Mouse (Mus musculus): ENCODE data around the gene Wdr62. TPM values are rescaled to one million over a fixed set of nuclear protein-coding genes. Genes with fewer than 3 reads are reported as not detected.

Wdr62 gene
- polyA plus RNA-seq, 1 experiment from 2014 or later = 7.7 TPM

- Histone ChIP-seq H3K4me3 (ENCODE audit: low read depth, low read length) (peak within 1 kb of the TSS; percentile 72), H3K27ac (replicated peaks; ENCODE audit: low read depth, low read length) (peak within 1 kb of the TSS; percentile 92), H3K4me1 (ENCODE audit: control insufficient read depth, insufficient read depth, low read length) (peaks cover 6% of the 10 kb centered on the region), H3K4me2 (ENCODE audit: low read depth, low read length) (peak within 1 kb of the TSS; percentile 78), H3K9me3 (ENCODE audit: control insufficient read depth, low read length) (no peaks in the 10 kb centered on the region), H3K9ac (ENCODE audit: low read depth, low read length) (peak within 1 kb of the TSS; percentile 83), H3K36me3 (ENCODE audit: control insufficient read depth, insufficient read depth, low read length) (peaks cover 43% of the 10 kb centered on the region), H3K27me3 (replicated peaks; ENCODE audit: control insufficient read depth, insufficient read depth, low read length) (no peaks in the 10 kb centered on the region)
- DNase-seq (ENCODE audit: low spot score) = peak; percentile 100
- under 1% methylated on average over 56 of the region's 67 CpGs for WGBS
- peak; percentile 97 for ATAC-seq (ENCODE audit: low read depth)
Observed at GRCm38 (mm10) chr7:30231669-30232454, 48.4 kb downstream of the Wdr62 start, which contains the start of the genes Polr2i and Tbcb. Gene Polr2i, plus strand, starts transcription at chr7:30231948. Gene Tbcb, minus strand, starts transcription at chr7:30232272.

- Histone ChIP-seq H3K4me2 (ENCODE audit: low read depth, low read length) (peak overlapping the region; percentile 78), H3K27me3 (replicated peaks; ENCODE audit: control insufficient read depth, insufficient read depth, low read length) (no peaks in the 10 kb centered on the region), H3K36me3 (ENCODE audit: control insufficient read depth, insufficient read depth, low read length) (peaks cover 49% of the 10 kb centered on the region), H3K9me3 (ENCODE audit: control insufficient read depth, low read length) (no peaks in the 10 kb centered on the region), H3K4me3 (ENCODE audit: low read depth, low read length) (peak overlapping the region; percentile 72), H3K9ac (ENCODE audit: low read depth, low read length) (peak overlapping the region; percentile 83), H3K4me1 (ENCODE audit: control insufficient read depth, insufficient read depth, low read length) (peaks cover 6% of the 10 kb centered on the region), H3K27ac (replicated peaks; ENCODE audit: low read depth, low read length) (peak overlapping the region; percentile 92)
- under 1% methylated on average over 16 of the region's 16 CpGs for WGBS
- ATAC-seq (ENCODE audit: low read depth) = no peak
- DNase-seq (ENCODE audit: low spot score) = no peak
Observed at GRCm38 (mm10) chr7:30231328-30231668, 48.9 kb downstream of the Wdr62 start.

- Histone ChIP-seq H3K9me3 (ENCODE audit: control insufficient read depth, low read length) (no peaks in the 10 kb centered on the region), H3K27ac (replicated peaks; ENCODE audit: low read depth, low read length) (no peak overlapping the region), H3K4me1 (ENCODE audit: control insufficient read depth, insufficient read depth, low read length) (no peaks in the 10 kb centered on the region), H3K27me3 (replicated peaks; ENCODE audit: control insufficient read depth, insufficient read depth, low read length) (no peaks in the 10 kb centered on the region), H3K4me3 (ENCODE audit: low read depth, low read length) (no peak overlapping the region), H3K9ac (ENCODE audit: low read depth, low read length) (no peak overlapping the region), H3K4me2 (ENCODE audit: low read depth, low read length) (no peak overlapping the region), H3K36me3 (ENCODE audit: control insufficient read depth, insufficient read depth, low read length) (peaks cover 60% of the 10 kb centered on the region)
- 94% methylated on average over 12 of the region's 12 CpGs for WGBS
- DNase-seq (ENCODE audit: low spot score) (no peak), ATAC-seq (ENCODE audit: low read depth) (no peak)
Observed at GRCm38 (mm10) chr7:30224206-30224605, 56.0 kb downstream of the Wdr62 start.

GRCm38 (mm10) chr7:30222205-30222604, 58.0 kb downstream of the Wdr62 start:
- Histone ChIP-seq H3K27me3 (replicated peaks; ENCODE audit: control insufficient read depth, insufficient read depth, low read length) (no peaks in the 10 kb centered on the region), H3K9me3 (ENCODE audit: control insufficient read depth, low read length) (no peaks in the 10 kb centered on the region), H3K9ac (ENCODE audit: low read depth, low read length) (no peak overlapping the region), H3K4me2 (ENCODE audit: low read depth, low read length) (no peak overlapping the region), H3K4me1 (ENCODE audit: control insufficient read depth, insufficient read depth, low read length) (no peaks in the 10 kb centered on the region), H3K27ac (replicated peaks; ENCODE audit: low read depth, low read length) (no peak overlapping the region), H3K4me3 (ENCODE audit: low read depth, low read length) (no peak overlapping the region), H3K36me3 (ENCODE audit: control insufficient read depth, insufficient read depth, low read length) (peaks cover 43% of the 10 kb centered on the region)
- 94% methylated on average over 5 of the region's 5 CpGs for WGBS
- DNase-seq (ENCODE audit: low spot score) (no peak), ATAC-seq (ENCODE audit: low read depth) (no peak)

GRCm38 (mm10) chr7:30221433-30221832, 58.8 kb downstream of the Wdr62 start:
- ATAC-seq (ENCODE audit: low read depth) (no peak), DNase-seq (ENCODE audit: low spot score) (no peak)
- Histone ChIP-seq H3K4me2 (ENCODE audit: low read depth, low read length) (no peak overlapping the region), H3K9ac (ENCODE audit: low read depth, low read length) (no peak overlapping the region), H3K4me1 (ENCODE audit: control insufficient read depth, insufficient read depth, low read length) (no peaks in the 10 kb centered on the region), H3K27me3 (replicated peaks; ENCODE audit: control insufficient read depth, insufficient read depth, low read length) (no peaks in the 10 kb centered on the region), H3K36me3 (ENCODE audit: control insufficient read depth, insufficient read depth, low read length) (peaks cover 35% of the 10 kb centered on the region), H3K4me3 (ENCODE audit: low read depth, low read length) (no peak overlapping the region), H3K27ac (replicated peaks; ENCODE audit: low read depth, low read length) (no peak overlapping the region), H3K9me3 (ENCODE audit: control insufficient read depth, low read length) (no peaks in the 10 kb centered on the region)
- WGBS = 80% methylated on average over 3 of the region's 3 CpGs

GRCm38 (mm10) chr7:30220008-30220356, 60.2 kb downstream of the Wdr62 start:
- H3K4me2 ChIP-seq (ENCODE audit: low read depth, low read length) = peak overlapping the region; percentile 85
- H3K9ac ChIP-seq (ENCODE audit: low read depth, low read length) = peak overlapping the region; percentile 56
- no peak overlapping the region for H3K27ac ChIP-seq (replicated peaks; ENCODE audit: low read depth, low read length)
- peaks cover 24% of the 10 kb centered on the region for H3K36me3 ChIP-seq (ENCODE audit: control insufficient read depth, insufficient read depth, low read length)
- peak overlapping the region; percentile 47 for H3K4me3 ChIP-seq (ENCODE audit: low read depth, low read length)
- ATAC-seq (ENCODE audit: low read depth) (no peak), DNase-seq (ENCODE audit: low spot score) (no peak)
- no peaks in the 10 kb centered on the region for H3K4me1 ChIP-seq (ENCODE audit: control insufficient read depth, insufficient read depth, low read length)
- H3K9me3 ChIP-seq (ENCODE audit: control insufficient read depth, low read length) = no peaks in the 10 kb centered on the region
- WGBS = 21% methylated on average over 11 of the region's 11 CpGs
- no peaks in the 10 kb centered on the region for H3K27me3 ChIP-seq (replicated peaks; ENCODE audit: control insufficient read depth, insufficient read depth, low read length)

GRCm38 (mm10) chr7:30219293-30220007, 60.8 kb downstream of the Wdr62 start:
- peak overlapping the region; percentile 47 for H3K4me3 ChIP-seq (ENCODE audit: low read depth, low read length)
- H3K4me2 ChIP-seq (ENCODE audit: low read depth, low read length) = peak overlapping the region; percentile 85
- 1% methylated on average over 15 of the region's 16 CpGs for WGBS
- H3K27me3 ChIP-seq (replicated peaks; ENCODE audit: control insufficient read depth, insufficient read depth, low read length) = no peaks in the 10 kb centered on the region
- DNase-seq (ENCODE audit: low spot score) = peak; percentile 84
- H3K4me1 ChIP-seq (ENCODE audit: control insufficient read depth, insufficient read depth, low read length) = no peaks in the 10 kb centered on the region
- peak overlapping the region; percentile 56 for H3K9ac ChIP-seq (ENCODE audit: low read depth, low read length)
- H3K36me3 ChIP-seq (ENCODE audit: control insufficient read depth, insufficient read depth, low read length) = peaks cover 18% of the 10 kb centered on the region
- ATAC-seq (ENCODE audit: low read depth) = peak; percentile 68
- H3K9me3 ChIP-seq (ENCODE audit: control insufficient read depth, low read length) = no peaks in the 10 kb centered on the region
- peak overlapping the region; percentile 35; the same call in 1 of the 2 replicates for H3K27ac ChIP-seq (replicated peaks; ENCODE audit: low read depth, low read length)

- ATAC-seq (ENCODE audit: low read depth) (no peak), DNase-seq (ENCODE audit: low spot score) (no peak)
- Histone ChIP-seq H3K27ac (replicated peaks; ENCODE audit: low read depth, low read length) (no peak overlapping the region), H3K36me3 (ENCODE audit: control insufficient read depth, insufficient read depth, low read length) (no peaks in the 10 kb centered on the region), H3K4me2 (ENCODE audit: low read depth, low read length) (no peak overlapping the region), H3K4me3 (ENCODE audit: low read depth, low read length) (no peak overlapping the region), H3K27me3 (replicated peaks; ENCODE audit: control insufficient read depth, insufficient read depth, low read length) (no peaks in the 10 kb centered on the region), H3K9ac (ENCODE audit: low read depth, low read length) (no peak overlapping the region), H3K4me1 (ENCODE audit: control insufficient read depth, insufficient read depth, low read length) (no peaks in the 10 kb centered on the region), H3K9me3 (ENCODE audit: control insufficient read depth, low read length) (no peaks in the 10 kb centered on the region)
- 83% methylated on average over 2 of the region's 2 CpGs for WGBS
Observed at GRCm38 (mm10) chr7:30217277-30217676, 62.9 kb downstream of the Wdr62 start.

All from embryonic facial prominence, embryonic 14.5 days (tissue).